Mouse (Mus musculus) heart, embryonic 16.5 days (tissue): ENCODE results near the gene Ccdc167. TPM values are rescaled to one million over a fixed set of nuclear protein-coding genes. Genes with fewer than 3 reads are reported as not detected.
A peak's percentile ranks its signal among the peaks of the same experiment; 100 is the strongest.

ENCODE experiments used
- ATAC-seq: fragments of 200-750 bp; cut with Nextera tagmentation; replicated peaks from 2 replicates; pipeline ENCODE4 v1.8.0; 2017; ENCODE audit warnings: moderate number of reproducible peaks; ENCODE audit not compliant: insufficient read depth, low FRiP score; ENCODE audit errors: extremely low read depth
- H3K27ac ChIP-seq: fragments of 300-500 bp; sonication (generic); 2 replicates; pipeline ENCODE4 v1.5.1; 2014; ENCODE audit warnings: mild to moderate bottlenecking, low read length, control low read depth, moderate library complexity
- H3K27me3 ChIP-seq: fragments of 300-500 bp; sonication (generic); 2 replicates; pipeline ENCODE4 v1.6.1; 2014; ENCODE audit warnings: low read length, mixed read lengths; ENCODE audit not compliant: control insufficient read depth, insufficient read depth
- H3K36me3 ChIP-seq: fragments of 300-500 bp; sonication (generic); 2 replicates; pipeline ENCODE4 v1.6.1; 2014; ENCODE audit not compliant: control insufficient read depth, insufficient read depth
- H3K4me1 ChIP-seq: fragments of 300-500 bp; sonication (generic); 2 replicates; pipeline ENCODE4 v1.6.1; 2014; ENCODE audit warnings: low read length, mixed read lengths; ENCODE audit not compliant: control insufficient read depth, insufficient read depth
- H3K4me2 ChIP-seq: fragments of 300-500 bp; sonication (generic); 2 replicates; pipeline ENCODE4 v1.6.1; 2014; ENCODE audit warnings: low read depth, mild to moderate bottlenecking, control low read depth, low read length
- H3K4me3 ChIP-seq: fragments of 300-500 bp; sonication (generic); 2 replicates; pipeline ENCODE4 v1.5.1; 2014; ENCODE audit warnings: mild to moderate bottlenecking, control low read depth, low read length
- H3K9ac ChIP-seq: fragments of 300-500 bp; sonication (generic); 2 replicates; pipeline ENCODE4 v1.6.1; 2014; ENCODE audit warnings: low read length, control low read depth
- H3K9me3 ChIP-seq: fragments of 300-500 bp; sonication (generic); replicated peaks from 2 replicates; pipeline ENCODE4 v1.6.1; 2016; ENCODE audit warnings: low read length; ENCODE audit not compliant: control insufficient read depth
- WGBS: fragments of 180-500 bp; shearing (Covaris S2); extraction: QIAGEN DNeasy Blood & Tissue Kit; methylation state at CpG from one replicate; pipeline ENCODE4 v1.1.7; 2014; 5-methylcytosine and 5-hydroxymethylcytosine counted together
- polyA plus RNA-seq: library from polyadenylated mRNA; unstranded; fragments of >200 nt; fragmentation: Nextera tagmentation; extraction: Ambion mirVana; gene quantifications from 2 replicates; pipeline ENCODE4 v1.2.1, GENCODE M21; 2015

Ccdc167 gene
- polyA plus RNA-seq, 1 experiment from 2014 or later, result 12.5 TPM

DNA sequence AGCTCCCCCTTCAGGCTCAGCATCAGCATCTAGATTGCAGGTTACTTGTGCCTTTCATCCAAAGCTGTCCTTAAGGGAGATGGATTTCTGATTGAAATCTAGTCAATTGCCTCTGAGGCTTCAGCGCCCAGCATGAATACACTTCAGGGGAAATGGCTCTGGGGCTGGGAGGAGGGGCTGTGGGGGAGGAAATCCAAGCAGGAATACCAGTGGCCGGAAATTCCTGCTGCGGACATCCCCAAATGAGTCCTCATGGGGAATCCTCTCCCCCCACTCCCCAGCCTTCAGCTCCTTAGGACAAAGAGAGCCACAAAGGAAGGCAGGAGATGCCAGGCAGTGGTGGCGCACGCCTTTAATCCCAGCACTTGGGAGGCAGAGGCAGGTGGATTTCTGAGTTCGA, 30.6 kb upstream of the Ccdc167 start:
- no peak overlapping the region for H3K4me3 ChIP-seq
- H3K9me3 ChIP-seq, result no peaks in the 10 kb centered on the region
- peaks cover 12% of the 10 kb centered on the region for H3K4me1 ChIP-seq
- H3K9ac ChIP-seq, result no peak overlapping the region
- H3K27me3 ChIP-seq, result no peaks in the 10 kb centered on the region; the same call in none of the 2 replicates
- no peak overlapping the region for H3K4me2 ChIP-seq
- ATAC-seq, result no peak
- H3K27ac ChIP-seq, result no peak overlapping the region
- no peaks in the 10 kb centered on the region for H3K36me3 ChIP-seq
- WGBS, result 78% methylated on average over 6 of the region's 6 CpGs

DNA sequence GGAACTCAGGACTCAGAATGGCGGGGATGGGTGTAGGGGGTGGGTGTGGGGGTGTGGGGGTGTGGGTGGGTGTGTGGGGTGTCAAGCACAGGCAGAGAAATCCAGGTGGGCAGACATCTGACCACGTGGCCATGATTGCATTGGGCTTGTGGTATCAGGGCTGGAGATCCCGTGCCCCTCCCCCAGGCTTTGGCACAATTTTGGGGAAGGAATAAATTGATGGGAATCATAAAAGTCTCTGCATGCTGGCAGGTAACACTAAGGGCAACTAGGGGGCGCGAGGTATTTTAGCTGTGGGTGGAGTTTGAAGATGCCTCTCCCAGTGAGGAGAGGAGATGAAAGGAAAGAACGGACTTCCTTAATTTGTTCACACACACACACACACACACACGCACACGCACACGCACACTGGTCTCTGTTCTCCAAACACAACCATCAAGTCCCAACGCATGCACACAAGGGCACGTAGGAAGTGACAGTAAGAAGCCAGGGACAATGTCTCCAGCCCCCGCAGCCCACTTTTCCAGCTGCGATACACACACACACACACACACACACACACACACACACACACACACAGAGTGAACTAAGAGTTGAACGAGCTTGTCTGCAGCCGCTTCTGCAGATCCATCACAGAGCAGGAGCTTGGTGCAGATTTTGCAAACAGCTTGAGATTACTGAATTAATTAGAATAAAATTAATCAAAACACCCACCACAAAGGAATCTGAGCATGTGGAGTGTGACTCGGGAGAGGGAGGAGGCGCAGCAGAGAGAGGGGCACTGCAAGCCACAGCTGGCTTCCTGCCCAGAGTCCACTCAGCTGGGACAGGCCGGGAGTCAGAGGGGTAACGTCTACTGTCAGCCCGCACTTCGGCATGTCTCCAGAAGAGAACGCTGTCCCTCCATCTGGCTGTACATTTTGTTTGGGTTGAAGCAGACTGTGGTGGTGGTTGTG, 21.3 kb upstream of the Ccdc167 start:
- Histone ChIP-seq H3K27ac (peak overlapping the region; percentile 70), H3K4me1 (peaks cover 21% of the 10 kb centered on the region), H3K9ac (peak overlapping the region; percentile 34; the same call in 1 of the 2 replicates), H3K27me3 (no peaks in the 10 kb centered on the region), H3K9me3 (no peaks in the 10 kb centered on the region), H3K36me3 (no peaks in the 10 kb centered on the region), H3K4me3 (0 out of 2 replicates have a peak overlapping the region, but pooled peaks have one; percentile 12), H3K4me2 (peak overlapping the region; percentile 56)
- peak; percentile 88 for ATAC-seq
- 25% methylated on average over 22 of the region's 22 CpGs for WGBS

DNA sequence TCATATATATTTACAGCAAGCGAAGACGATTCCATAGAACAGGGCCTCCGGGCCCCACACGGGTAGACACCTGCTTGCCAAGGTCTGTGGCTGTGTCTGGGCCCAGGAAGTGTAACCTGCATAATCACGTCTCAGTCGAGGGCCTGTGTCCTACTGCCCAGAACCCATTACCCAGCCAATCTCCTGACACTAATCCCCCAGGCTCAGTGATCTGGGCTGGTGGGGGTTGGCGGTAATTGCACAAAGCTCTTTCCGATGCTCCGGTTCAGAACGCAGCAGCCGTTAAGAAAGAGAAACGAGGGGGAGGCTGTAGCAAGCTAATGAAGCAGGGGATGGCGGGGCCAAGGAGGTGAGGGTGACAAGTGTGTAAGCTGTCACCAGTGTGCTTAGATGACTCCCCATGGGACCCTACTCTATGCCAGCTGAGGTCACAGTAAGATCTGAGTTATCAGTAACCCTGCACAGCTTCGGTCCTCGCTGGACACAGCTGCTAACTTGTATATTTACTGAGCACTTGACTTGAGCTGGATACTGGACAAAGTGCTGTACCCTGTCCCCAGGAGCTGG, 19.7 kb upstream of the Ccdc167 start:
- Histone ChIP-seq H3K36me3 (no peaks in the 10 kb centered on the region), H3K4me1 (peaks cover 16% of the 10 kb centered on the region), H3K9ac (no peak overlapping the region; the same call in 1 of the 2 replicates), H3K4me3 (no peak overlapping the region), H3K4me2 (no peak overlapping the region), H3K27me3 (no peaks in the 10 kb centered on the region), H3K27ac (peak overlapping the region; percentile 16; the same call in 1 of the 2 replicates), H3K9me3 (no peaks in the 10 kb centered on the region)
- ATAC-seq, result no peak
- 33% methylated on average over 15 of the region's 15 CpGs for WGBS

DNA sequence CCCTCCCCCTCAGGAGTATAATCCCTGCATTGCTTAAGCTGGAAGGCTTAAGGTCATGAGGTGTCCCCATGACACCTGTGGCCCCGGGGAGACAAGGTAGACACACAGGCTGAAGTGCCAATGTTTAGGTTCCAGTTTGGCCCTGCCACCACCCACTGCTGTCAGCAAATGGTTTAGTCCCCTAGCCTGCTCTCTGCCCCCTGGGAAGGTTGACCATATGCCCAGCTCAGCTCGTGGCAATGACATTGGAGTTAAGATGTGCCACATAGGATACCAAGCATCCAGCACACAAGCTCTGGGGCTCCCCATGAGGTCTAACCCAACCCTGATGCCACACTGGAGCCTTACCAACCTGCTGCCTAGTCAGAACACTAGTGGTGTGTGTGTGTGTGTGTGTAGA, 15.7 kb upstream of the Ccdc167 start:
- no peaks in the 10 kb centered on the region for H3K27me3 ChIP-seq

DNA sequence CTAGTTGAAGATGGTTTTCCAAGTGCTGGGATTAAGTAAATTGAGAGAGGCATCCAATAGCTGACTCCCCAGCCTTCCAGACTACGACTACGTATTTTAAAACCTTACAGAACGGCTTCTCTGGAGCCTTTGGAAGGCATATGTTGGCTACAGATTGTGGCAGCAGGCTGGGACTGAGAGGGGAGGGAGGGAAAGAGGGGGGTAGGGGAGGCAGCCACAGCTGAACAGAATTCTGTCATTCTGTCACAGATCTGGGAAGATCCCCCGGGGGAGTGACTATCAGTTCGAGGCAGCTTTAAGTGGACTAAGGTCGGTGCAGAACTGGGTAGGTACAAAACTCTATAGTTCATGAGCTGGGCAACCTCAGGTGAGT, 15.1 kb upstream of the Ccdc167 start:
- 69% methylated on average over 6 of the region's 6 CpGs for WGBS
- Histone ChIP-seq H3K4me2 (no peak overlapping the region), H3K36me3 (no peaks in the 10 kb centered on the region), H3K4me3 (no peak overlapping the region), H3K9me3 (no peaks in the 10 kb centered on the region), H3K27ac (no peak overlapping the region), H3K27me3 (no peaks in the 10 kb centered on the region), H3K4me1 (peaks cover 12% of the 10 kb centered on the region), H3K9ac (no peak overlapping the region)
- ATAC-seq, result no peak

More for the DNA sequence above, 15.7 kb upstream of the Ccdc167 start:
- no peak overlapping the region for H3K4me3 ChIP-seq
- no peaks in the 10 kb centered on the region for H3K36me3 ChIP-seq
- H3K27ac ChIP-seq, result no peak overlapping the region
- WGBS, result 75% methylated on average over 2 of the region's 2 CpGs
- no peaks in the 10 kb centered on the region for H3K9me3 ChIP-seq
- peaks cover 12% of the 10 kb centered on the region for H3K4me1 ChIP-seq
- no peak overlapping the region for H3K9ac ChIP-seq
- no peak overlapping the region for H3K4me2 ChIP-seq
- ATAC-seq, result no peak

DNA sequence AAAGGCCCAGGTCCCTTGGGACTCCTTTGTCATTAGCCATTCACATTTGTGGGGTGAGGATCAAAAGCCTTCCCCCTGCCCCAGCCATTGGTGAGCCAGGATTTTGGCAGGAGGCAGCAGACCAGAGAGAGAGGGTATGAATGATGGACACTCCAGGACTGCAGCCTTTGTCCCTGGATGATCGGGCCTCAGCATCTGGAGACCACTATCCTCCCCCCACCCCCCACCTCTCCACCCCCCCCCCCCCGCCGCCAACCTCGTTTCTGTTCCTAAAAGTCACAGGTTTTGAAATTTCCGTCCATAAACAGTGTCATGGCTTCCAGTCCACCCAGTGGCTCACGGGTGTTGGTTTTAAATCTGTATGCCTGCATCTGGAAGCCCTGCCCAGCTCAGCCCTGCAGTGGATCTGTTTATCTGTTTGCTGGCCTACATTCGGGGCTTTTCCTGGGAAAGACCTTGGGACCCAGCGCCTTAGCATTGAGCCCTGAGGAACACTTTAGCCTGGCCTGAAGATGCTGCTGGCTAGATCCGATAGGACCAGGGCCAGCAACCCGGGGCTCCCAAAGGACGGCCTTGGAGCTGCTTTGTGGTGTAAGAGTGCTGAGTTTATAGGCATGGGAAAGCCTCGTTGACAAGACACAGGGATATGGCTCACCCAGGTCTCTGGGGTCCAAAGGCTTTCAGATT, 14.6 kb upstream of the Ccdc167 start:
- no peak for ATAC-seq
- peak overlapping the region; percentile 56 for H3K27ac ChIP-seq
- H3K9ac ChIP-seq, result no peak overlapping the region
- WGBS, result 63% methylated on average over 12 of the region's 12 CpGs
- no peak overlapping the region for H3K4me2 ChIP-seq
- H3K4me1 ChIP-seq, result peaks cover 12% of the 10 kb centered on the region
- no peak overlapping the region for H3K4me3 ChIP-seq
- no peaks in the 10 kb centered on the region for H3K36me3 ChIP-seq
- no peaks in the 10 kb centered on the region for H3K9me3 ChIP-seq
- H3K27me3 ChIP-seq, result no peaks in the 10 kb centered on the region

DNA sequence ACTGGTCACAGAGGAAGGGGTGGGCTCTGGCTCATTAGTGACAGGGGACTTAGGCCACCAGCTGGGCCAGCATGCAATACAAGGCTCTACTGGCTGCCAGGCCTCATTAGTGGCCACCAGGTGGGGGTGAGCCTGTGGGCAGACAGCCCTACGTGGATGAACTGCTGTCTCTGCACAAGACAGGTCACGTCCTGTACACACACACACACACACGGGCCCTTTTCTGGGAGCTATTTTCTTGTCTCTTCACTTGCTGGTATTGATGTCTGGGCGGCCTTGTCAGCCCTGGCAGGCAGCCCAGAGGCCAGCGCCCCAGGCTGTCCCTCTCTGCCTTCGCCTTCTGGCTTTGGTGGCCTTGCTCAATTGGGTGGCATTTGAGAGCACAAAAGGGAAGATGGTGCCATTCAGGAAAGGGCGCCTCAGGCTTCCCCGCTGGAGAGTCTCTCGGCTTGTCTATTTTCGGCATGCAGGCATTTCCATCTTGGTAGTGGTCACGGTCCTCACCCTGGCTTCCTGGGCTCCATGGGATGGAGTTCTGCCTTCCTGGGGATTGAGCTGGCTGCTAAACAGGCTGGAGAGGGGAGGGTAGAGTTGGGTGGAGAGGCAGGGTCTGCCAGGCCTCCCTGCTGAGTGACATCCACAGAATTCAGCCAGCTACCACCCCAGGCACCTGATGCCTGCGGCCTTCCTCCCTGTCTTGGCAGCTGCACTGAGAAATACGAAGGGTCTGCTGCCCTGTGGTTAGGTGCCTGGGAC, 13.8 kb upstream of the Ccdc167 start:
- no peaks in the 10 kb centered on the region for H3K27me3 ChIP-seq
- H3K4me2 ChIP-seq, result no peak overlapping the region
- no peaks in the 10 kb centered on the region for H3K36me3 ChIP-seq
- H3K4me3 ChIP-seq, result no peak overlapping the region
- H3K4me1 ChIP-seq, result peaks cover 12% of the 10 kb centered on the region
- no peaks in the 10 kb centered on the region for H3K9me3 ChIP-seq
- peak; percentile 76 for ATAC-seq
- peak overlapping the region; percentile 56 for H3K27ac ChIP-seq
- H3K9ac ChIP-seq, result no peak overlapping the region
- WGBS, result 34% methylated on average over 13 of the region's 13 CpGs

DNA sequence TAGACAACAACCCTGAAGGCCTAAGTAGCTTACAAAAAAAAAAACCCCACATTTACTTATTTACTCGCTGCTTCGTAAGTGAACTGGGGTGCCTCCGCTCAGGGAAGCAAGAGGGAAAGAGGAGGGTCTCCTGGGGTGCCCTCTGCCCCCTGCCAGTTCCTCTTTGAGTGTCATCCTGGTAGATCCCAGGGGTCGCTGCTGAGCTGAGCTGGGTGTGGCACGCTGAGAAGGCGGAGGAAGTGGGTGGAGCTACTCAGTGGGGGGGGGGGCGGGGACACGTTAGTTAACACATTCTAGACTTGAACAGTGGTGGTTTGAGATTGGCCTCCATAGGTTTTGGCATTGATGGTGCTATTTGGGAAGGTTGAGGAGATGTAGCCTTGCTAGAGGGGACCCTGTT, 11.2 kb upstream of the Ccdc167 start:
- H3K9ac ChIP-seq, result no peak overlapping the region
- no peak overlapping the region for H3K27ac ChIP-seq
- H3K36me3 ChIP-seq, result no peaks in the 10 kb centered on the region
- WGBS, result 44% methylated on average over 7 of the region's 8 CpGs
- no peak for ATAC-seq
- no peak overlapping the region for H3K4me3 ChIP-seq
- H3K9me3 ChIP-seq, result no peaks in the 10 kb centered on the region
- no peak overlapping the region for H3K4me2 ChIP-seq
- H3K4me1 ChIP-seq, result peaks cover 12% of the 10 kb centered on the region
- no peaks in the 10 kb centered on the region for H3K27me3 ChIP-seq
